27 mouse cellular contexts compared by ENCODE assay signal in genomic region chr11:83854707-83855106, GRCm38 (mm10). TPM values are rescaled to one million over a fixed set of nuclear protein-coding genes. Genes with fewer than 3 reads are reported as not detected.
A peak's percentile ranks its signal among the peaks of the same experiment; 100 is the strongest.
DNase-seq lines count a peak whose midpoint lies in the region; ATAC-seq lines count a peak whose summit lies in the region.
"Had no signal": no experiment of that assay in that cellular context is flagged by ENCODE, and none has a peak within 500 bp of the region (broad histone marks: within the 10 kb centered on the region; RNA-seq: fewer than 3 reads in every experiment).

No protein-coding gene starts in this region.

- no peak for ATAC-seq in kidney, embryonic 14.5 days (ENCODE audit: low FRiP score, low TSS enrichment)
- no peak for ATAC-seq in lung, embryonic 15.5 days (ENCODE audit: borderline replicate concordance, extremely low read depth, low FRiP score, low TSS enrichment)
- no peak for ATAC-seq in intestine, embryonic 14.5 days (replicated peaks; ENCODE audit: low FRiP score, low TSS enrichment, low read depth)
- ATAC-seq: activated CD4-positive, CD25-positive, alpha-beta regulatory T cell, adult 4 months; forebrain, embryonic 16.5 days; midbrain, embryonic 15.5 days had no signal

- peak overlapping the region; percentile 46; the same call in 1 of the 2 replicates for H3K9ac ChIP-seq in kidney, embryonic 14.5 days (ENCODE audit: low read depth, low read length)
- H3K9ac ChIP-seq in lung, embryonic 15.5 days = no peak overlapping the region
- 0 out of 2 replicates have a peak overlapping the region, but pooled peaks have one; percentile 8 for H3K9ac ChIP-seq in intestine, embryonic 14.5 days (ENCODE audit: low read length)
- H3K9ac ChIP-seq: hindbrain, embryonic 15.5 days; liver, embryonic 13.5 days; midbrain, embryonic 15.5 days; neural tube, embryonic 12.5 days had no signal

- H3K27ac ChIP-seq in kidney, embryonic 14.5 days (ENCODE audit: low read depth, low read length) = no peak overlapping the region
- H3K27ac ChIP-seq in lung, embryonic 15.5 days = no peak overlapping the region
- H3K27ac ChIP-seq in intestine, embryonic 14.5 days (ENCODE audit: low read depth) = no peak overlapping the region
- H3K27ac ChIP-seq: hindbrain, embryonic 15.5 days; liver, embryonic 13.5 days; midbrain, embryonic 15.5 days; neural tube, embryonic 12.5 days had no signal

- peaks cover 57% of the 10 kb centered on the region for H3K27me3 ChIP-seq in kidney, embryonic 14.5 days (ENCODE audit: control insufficient read depth, insufficient read depth, low read length)
- peaks cover 63% of the 10 kb centered on the region for H3K27me3 ChIP-seq in lung, embryonic 15.5 days
- peaks cover 72% of the 10 kb centered on the region for H3K27me3 ChIP-seq in intestine, embryonic 14.5 days (replicated peaks; ENCODE audit: control insufficient read depth, insufficient read depth, low read length)
- H3K27me3 ChIP-seq: CH12.LX had no signal

- peak overlapping the region; percentile 33 for H3K4me2 ChIP-seq in kidney, embryonic 14.5 days (replicated peaks; ENCODE audit: low read depth, low read length)
- H3K4me2 ChIP-seq in lung, embryonic 15.5 days = peak overlapping the region; percentile 5; the same call in 1 of the 2 replicates
- peak overlapping the region; percentile 26 for H3K4me2 ChIP-seq in intestine, embryonic 14.5 days (ENCODE audit: low read length)
- H3K4me2 ChIP-seq: heart, embryonic 11.5 days; hindbrain, embryonic 15.5 days; liver, embryonic 13.5 days; midbrain, embryonic 15.5 days; neural tube, embryonic 12.5 days had no signal

- DNase-seq in kidney, postnatal 25 days = no peak
- DNase-seq in lung, postnatal 25 days (ENCODE audit: low spot score) = no peak
- peak; percentile 9 for DNase-seq in Muller cell, postnatal 12 days (ENCODE audit: inconsistent ontology term)
- DNase-seq in intestine, embryonic 14.5 days (ENCODE audit: low spot score) = no peak
- no peak for DNase-seq in right cerebral cortex, postnatal 10 days (ENCODE audit: low spot score in 2 of 2)
- DNase-seq: adrenal gland, postnatal 10 days; cerebellum, adult 18-20 months; cerebellum, postnatal 25 days; gastrocnemius, postnatal 14 days; heart, adult 11 months; layer of hippocampus, postnatal 36 days; liver, embryonic 13.5 days; lung, adult 2 months; right cerebral cortex, adult 18-20 months had no signal

- H3K36me3 ChIP-seq in kidney, embryonic 14.5 days (ENCODE audit: control insufficient read depth, insufficient read depth, low read length) = no peaks in the 10 kb centered on the region; the same call in 1 of the 2 replicates
- H3K36me3 ChIP-seq in lung, embryonic 15.5 days = no peaks in the 10 kb centered on the region
- no peaks in the 10 kb centered on the region for H3K36me3 ChIP-seq in intestine, embryonic 14.5 days (ENCODE audit: control insufficient read depth, insufficient read depth, low read length)
- H3K36me3 ChIP-seq: G1E; hindbrain, embryonic 15.5 days; liver, embryonic 13.5 days; midbrain, embryonic 15.5 days; neural tube, embryonic 12.5 days had no signal

- H3K4me1 ChIP-seq in kidney, embryonic 14.5 days (ENCODE audit: control insufficient read depth, insufficient read depth, low read length) = no peaks in the 10 kb centered on the region
- peaks cover 3% of the 10 kb centered on the region; the same call in 1 of the 2 replicates for H3K4me1 ChIP-seq in lung, embryonic 15.5 days
- 0 out of 2 replicates have a peak, but pooled peaks cover 2% of the 10 kb centered on the region for H3K4me1 ChIP-seq in intestine, embryonic 14.5 days (replicated peaks; ENCODE audit: control insufficient read depth, insufficient read depth, low read length)
- H3K4me1 ChIP-seq: liver, embryonic 13.5 days had no signal

- WGBS in kidney, embryonic 14.5 days = 6% methylated on average over 2 of the region's 2 CpGs
- WGBS in lung, embryonic 15.5 days = 4% methylated on average over 2 of the region's 2 CpGs
- 7% methylated on average over 2 of the region's 2 CpGs for WGBS in intestine, embryonic 14.5 days

- H3K4me3 ChIP-seq in kidney, embryonic 14.5 days (ENCODE audit: low read length) = peak overlapping the region; percentile 21
- no peak overlapping the region for H3K4me3 ChIP-seq in lung, embryonic 15.5 days
- H3K4me3 ChIP-seq in intestine, embryonic 14.5 days (ENCODE audit: low read depth, low read length) = no peak overlapping the region
- H3K4me3 ChIP-seq: hindbrain, embryonic 15.5 days; liver, embryonic 13.5 days; megakaryocyte, embryonic 14.5 days; midbrain, embryonic 15.5 days; neural tube, embryonic 12.5 days had no signal

- H3K9me3 ChIP-seq in kidney, embryonic 14.5 days (ENCODE audit: control insufficient read depth, low read length) = no peaks in the 10 kb centered on the region
- H3K9me3 ChIP-seq in lung, embryonic 15.5 days = no peaks in the 10 kb centered on the region
- no peaks in the 10 kb centered on the region for H3K9me3 ChIP-seq in intestine, embryonic 14.5 days (ENCODE audit: control insufficient read depth, low read length)
- H3K9me3 ChIP-seq: G1E; hindbrain, embryonic 15.5 days; liver, embryonic 13.5 days; megakaryocyte, embryonic 14.5 days; midbrain, embryonic 15.5 days; neural tube, embryonic 12.5 days had no signal

RNA-seq across cellular contexts. Expression of gene Hnf1b, which starts 4.8 kb away (rescaled TPM):
- 51.6 and 84.2 TPM in 2 replicates for polyA plus RNA-seq in kidney, embryonic 14.5 days (2014; fragmentation: Nextera tagmentation; extraction: Ambion mirVana)
- polyA plus RNA-seq in lung, embryonic 15.5 days (2015; fragmentation: Nextera tagmentation; extraction: Ambion mirVana) = 8.3 and 9.5 TPM in 2 replicates
- polyA plus RNA-seq in intestine, embryonic 14.5 days (2014; fragmentation: Nextera tagmentation; extraction: Ambion mirVana) = 11.5 and 15.1 TPM in 2 replicates
- polyA plus RNA-seq: activated CD4-positive, CD25-positive, alpha-beta regulatory T cell, adult 4 months; G1E; heart, postnatal 0 days; thymus, postnatal 0 days had no signal
